Mouse (Mus musculus) olfactory bulb, adult 2 months (tissue): ENCODE data around the gene Smim13.

Experiments
- CTCF ChIP-seq: fragments of 200-500 bp; IDR thresholded peaks from 2 replicates; pipeline ENCODE4 v1.5.1; 2012; ENCODE audit warnings: low read depth, mild to moderate bottlenecking, low read length, moderate library complexity; ENCODE audit not compliant: insufficient read depth
- POLR2A ChIP-seq: fragments of 200-500 bp; IDR thresholded peaks from 2 replicates; pipeline ENCODE4 v1.6.1; 2012; ENCODE audit warnings: mild to moderate bottlenecking, low read depth, low read length, moderate library complexity; ENCODE audit not compliant: insufficient read depth

DNA sequence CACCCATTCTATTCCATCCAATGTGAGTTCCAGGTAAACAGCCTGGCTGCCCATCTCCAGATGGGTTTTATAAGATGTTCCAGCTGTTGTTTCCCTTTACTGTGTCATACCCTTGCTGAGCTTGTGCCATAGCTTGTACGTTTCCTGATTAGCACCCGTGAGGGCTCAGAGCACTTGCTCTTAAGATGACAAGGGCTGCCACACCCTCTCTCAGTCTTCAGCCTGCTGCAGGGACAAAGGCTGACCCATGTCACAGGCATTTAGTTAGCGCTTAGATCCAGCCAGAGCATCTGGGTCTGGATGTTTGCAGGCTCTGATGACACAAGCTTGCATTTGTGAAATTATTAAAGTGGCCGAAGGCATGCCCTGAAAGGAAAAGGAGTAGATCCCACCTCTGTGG, 50.4 kb downstream of the Smim13 start:
- TF ChIP-seq POLR2A, result no peak
- no peak for TF ChIP-seq CTCF
